Mouse (Mus musculus) thymus, adult 2 months (tissue): ENCODE measurements at regions not wholly inside any gene's neighbourhood (a gene's known extent, or its start where the extent isn't known, plus 50 kb on each side); places are given as distances from the start of the nearest gene placed in this dataset.

Source experiments
- CTCF ChIP-seq: fragments of 200-500 bp; IDR thresholded peaks from 2 replicates; pipeline ENCODE4 v1.5.1; 2012; ENCODE audit warnings: mild to moderate bottlenecking, control low read depth, low read length, moderate library complexity, borderline replicate concordance; ENCODE audit not compliant: control insufficient read depth, poor library complexity, insufficient read depth; ENCODE audit errors: extremely low read depth
- POLR2A ChIP-seq: fragments of 200-500 bp; IDR thresholded peaks from 2 replicates; pipeline ENCODE4 v1.6.1; 2012; ENCODE audit warnings: mild to moderate bottlenecking, low read length, control low read depth, moderate library complexity; ENCODE audit not compliant: control insufficient read depth, poor library complexity, insufficient read depth; ENCODE audit errors: extremely low read depth

- TF ChIP-seq CTCF, result no peak
- TF ChIP-seq POLR2A, result no peak
Measured at GRCm38 (mm10) chr5:51984966-51985365, 205.3 kb downstream of the Dhx15 start.
